Mouse (Mus musculus) testis, adult 2 months (tissue): ENCODE results near the gene Gm10181. TPM values are rescaled to one million over a fixed set of nuclear protein-coding genes. Genes with fewer than 3 reads are reported as not detected.

Experiments used
- H3K27ac ChIP-seq: fragments of 200-500 bp; 2 replicates; pipeline ENCODE4 v1.5.1; 2012; ENCODE audit warnings: low read depth, low read length; ENCODE audit not compliant: control insufficient read depth, insufficient read depth
- H3K27me3 ChIP-seq: fragments of 200-500 bp; 2 replicates; pipeline ENCODE4 v1.6.1; 2012; ENCODE audit warnings: mild to moderate bottlenecking, low read length, moderate library complexity; ENCODE audit not compliant: control insufficient read depth, insufficient read depth
- H3K36me3 ChIP-seq: fragments of 200-500 bp; 2 replicates; pipeline ENCODE4 v1.6.1; 2012; ENCODE audit warnings: mild to moderate bottlenecking, low read length; ENCODE audit not compliant: control insufficient read depth, insufficient read depth
- H3K4me1 ChIP-seq: fragments of 200-500 bp; 2 replicates; pipeline ENCODE4 v1.6.1; 2012; ENCODE audit warnings: low read length; ENCODE audit not compliant: control insufficient read depth, insufficient read depth
- H3K4me3 ChIP-seq: fragments of 200-500 bp; 2 replicates; pipeline ENCODE4 v1.5.1; 2012; ENCODE audit warnings: low read depth, mild to moderate bottlenecking, low read length, moderate library complexity, mixed read lengths; ENCODE audit not compliant: control insufficient read depth
- CTCF ChIP-seq: fragments of 200-500 bp; IDR thresholded peaks from 2 replicates; pipeline ENCODE4 v1.5.1; 2012; ENCODE audit warnings: low read depth, mild to moderate bottlenecking, inconsistent platforms, low read length, moderate library complexity; ENCODE audit not compliant: control insufficient read depth, insufficient read depth, insufficient replicate concordance
- POLR2A ChIP-seq: fragments of 200-500 bp; IDR thresholded peaks from 2 replicates; pipeline ENCODE4 v1.6.1; 2012; ENCODE audit warnings: low read depth, mild to moderate bottlenecking, inconsistent platforms, low read length, moderate library complexity; ENCODE audit not compliant: control insufficient read depth
- polyA plus RNA-seq: library from polyadenylated mRNA; depleted of rRNA; stranded (reverse); fragments of >200 nt; gene quantifications from 2 replicates; pipeline ENCODE4 v1.2.3, GENCODE M21; 2012

Gene Gm10181
- polyA plus RNA-seq, 1 experiment, result not detected

- TF ChIP-seq CTCF (no peak), POLR2A (no peak)
- H3K4me3 ChIP-seq, result no peak overlapping the region
- no peaks in the 10 kb centered on the region for H3K36me3 ChIP-seq
- no peak overlapping the region for H3K27ac ChIP-seq
- H3K27me3 ChIP-seq, result no peaks in the 10 kb centered on the region
- no peaks in the 10 kb centered on the region for H3K4me1 ChIP-seq
Measured at GRCm38 (mm10) chr9:25055650-25056376, 33.4 kb upstream of the Gm10181 start.

- Histone ChIP-seq H3K4me1 (no peaks in the 10 kb centered on the region), H3K36me3 (no peaks in the 10 kb centered on the region), H3K4me3 (no peak overlapping the region), H3K27me3 (no peaks in the 10 kb centered on the region), H3K27ac (no peak overlapping the region)
- TF ChIP-seq CTCF, result no peak
- no peak for TF ChIP-seq POLR2A
Measured at GRCm38 (mm10) chr9:25058726-25059125, 30.5 kb upstream of the Gm10181 start.

DNA sequence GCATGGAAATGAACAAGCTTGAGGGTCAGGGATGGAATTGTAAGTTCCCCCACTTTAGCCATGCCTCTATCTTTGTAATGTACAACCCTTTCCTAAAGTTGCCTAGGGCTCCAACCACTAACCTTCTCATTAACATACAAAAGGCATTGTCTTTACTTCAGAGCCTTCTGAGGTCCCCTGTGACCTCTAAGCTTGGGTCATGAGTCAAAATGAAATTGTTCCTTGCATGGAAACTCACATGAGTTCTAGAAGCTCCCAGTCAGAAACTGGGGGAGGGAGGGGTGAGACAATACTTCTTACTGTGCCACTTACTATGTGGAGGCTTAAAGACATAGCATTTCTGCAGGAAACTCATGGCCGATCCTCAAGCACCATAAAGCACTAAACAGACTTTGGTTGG lies 16.6 kb upstream of the Gm10181 start:
- no peak overlapping the region for H3K4me3 ChIP-seq
- H3K4me1 ChIP-seq, result no peaks in the 10 kb centered on the region
- TF ChIP-seq CTCF (no peak), POLR2A (no peak)
- no peaks in the 10 kb centered on the region for H3K36me3 ChIP-seq
- H3K27ac ChIP-seq, result no peak overlapping the region
- H3K27me3 ChIP-seq, result no peaks in the 10 kb centered on the region

GRCm38 (mm10) chr9:25075977-25076376 lies 13.2 kb upstream of the Gm10181 start:
- no peak overlapping the region for H3K27ac ChIP-seq
- TF ChIP-seq POLR2A, result no peak
- no peaks in the 10 kb centered on the region for H3K27me3 ChIP-seq
- H3K36me3 ChIP-seq, result no peaks in the 10 kb centered on the region
- no peak overlapping the region for H3K4me3 ChIP-seq
- H3K4me1 ChIP-seq, result no peaks in the 10 kb centered on the region

DNA sequence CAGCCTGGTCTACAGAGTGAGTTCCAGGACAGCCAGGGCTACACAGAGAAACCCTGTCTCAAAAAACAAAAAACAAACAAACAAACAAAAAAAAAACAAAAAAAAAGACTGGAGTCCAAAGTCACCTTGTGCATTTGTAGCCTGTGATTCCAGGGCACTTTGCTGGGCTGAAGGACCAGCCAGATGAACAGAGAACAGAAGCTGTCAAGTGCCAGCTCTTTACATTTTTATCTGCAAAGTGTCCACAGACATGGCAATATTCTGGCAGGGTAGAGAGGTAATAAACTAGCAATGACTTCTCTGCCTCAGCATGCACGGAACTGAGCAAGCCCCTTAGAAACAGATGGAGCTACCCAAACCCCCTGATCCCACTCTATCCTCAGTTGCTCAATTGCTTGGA lies 12.7 kb upstream of the Gm10181 start:
- Histone ChIP-seq H3K27ac (no peak overlapping the region), H3K4me3 (no peak overlapping the region), H3K36me3 (no peaks in the 10 kb centered on the region), H3K27me3 (no peaks in the 10 kb centered on the region), H3K4me1 (no peaks in the 10 kb centered on the region)
- TF ChIP-seq POLR2A (no peak), CTCF (no peak)

DNA sequence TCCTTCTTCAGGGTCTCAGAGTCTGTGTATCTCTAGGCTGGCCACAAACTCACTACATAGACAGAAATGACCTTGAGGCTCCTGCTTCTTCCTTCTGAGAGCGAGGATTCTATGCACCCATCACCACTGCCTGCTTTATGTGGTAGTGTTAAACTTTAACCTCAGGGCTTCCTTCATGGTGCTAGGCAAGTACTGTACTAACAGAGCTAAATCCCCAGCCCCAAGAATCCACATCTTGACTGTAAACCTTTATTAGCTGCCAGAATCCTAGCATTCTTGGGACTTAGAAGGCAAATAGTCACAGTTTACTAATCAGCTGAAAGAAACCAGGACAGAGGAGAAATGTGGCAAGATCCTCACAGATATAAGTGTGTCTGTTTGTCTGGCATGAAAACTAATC lies 1.6 kb downstream of the Gm10181 start:
- Histone ChIP-seq H3K27ac (no peak overlapping the region), H3K36me3 (no peaks in the 10 kb centered on the region), H3K4me3 (no peak overlapping the region), H3K4me1 (no peaks in the 10 kb centered on the region), H3K27me3 (no peaks in the 10 kb centered on the region)
- no peak for TF ChIP-seq CTCF
- no peak for TF ChIP-seq POLR2A

GRCm38 (mm10) chr9:25102881-25103280 lies 13.7 kb downstream of the Gm10181 start:
- Histone ChIP-seq H3K4me1 (no peaks in the 10 kb centered on the region), H3K4me3 (no peak overlapping the region), H3K27me3 (no peaks in the 10 kb centered on the region), H3K36me3 (no peaks in the 10 kb centered on the region), H3K27ac (no peak overlapping the region)
- TF ChIP-seq CTCF (no peak), POLR2A (no peak)
